Mouse (Mus musculus) heart, postnatal 14 days (tissue): ENCODE measurements around the gene Vps13d. TPM values are rescaled to one million over a fixed set of nuclear protein-coding genes. Genes with fewer than 3 reads are reported as not detected.
A peak's percentile ranks its signal among the peaks of the same experiment; 100 is the strongest.

ENCODE experiments used
- DNase-seq, 2 experiments: peaks; one replicate each; pipeline ENCODE4 v3.0.0; 2021 to 2022
- intact Hi-C: fragments of 180-260 bp; cut with DNase I; formaldehyde crosslinking; loops from one replicate; pipeline ENCODE4 v1.15.1; 2025
- total RNA-seq, 2 experiments: library from RNA; stranded (reverse); gene quantifications; 2 replicates each; pipeline ENCODE4 v1.2.3; 2021

The Vps13d gene
- total RNA-seq, 2 experiments from 2014 or later, result 72.5 to 74.9 TPM

DNA sequence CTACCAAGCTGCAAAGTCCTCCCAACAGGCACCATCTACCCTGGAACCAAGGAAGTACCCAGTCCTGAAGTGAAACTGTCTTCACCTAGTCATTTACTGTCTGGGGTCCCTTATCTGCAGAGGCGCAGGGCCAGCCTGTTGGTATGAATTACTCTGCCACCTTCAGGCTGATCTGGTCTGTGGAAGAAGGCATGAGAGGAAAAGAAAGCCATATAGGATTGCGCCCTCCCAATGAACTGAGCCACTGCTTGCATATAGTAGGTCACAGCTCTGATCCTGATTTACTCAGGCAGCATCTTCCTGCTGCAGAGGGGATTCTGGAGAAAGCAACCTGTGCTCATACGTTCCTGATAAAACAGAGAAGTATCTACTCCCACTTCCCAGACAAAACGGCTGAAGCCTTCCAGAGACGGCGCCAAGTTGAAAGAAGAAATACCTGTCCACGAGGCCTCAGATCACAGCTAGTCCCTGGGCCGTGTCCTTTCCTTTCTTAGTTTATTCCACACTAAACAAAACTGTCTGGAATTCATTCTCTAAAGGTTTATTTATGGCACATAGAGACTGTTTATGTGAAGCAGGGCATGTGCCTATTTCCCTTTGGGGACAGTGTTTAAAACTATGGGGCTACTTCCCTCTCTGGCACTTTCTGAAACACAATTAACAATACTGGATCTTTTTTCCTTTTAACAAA is 144.1 kb downstream of the Vps13d start:
- intact Hi-C loops, result no loop called here
- peak in 1 of 2 experiments; percentile 35 for DNase-seq

DNA sequence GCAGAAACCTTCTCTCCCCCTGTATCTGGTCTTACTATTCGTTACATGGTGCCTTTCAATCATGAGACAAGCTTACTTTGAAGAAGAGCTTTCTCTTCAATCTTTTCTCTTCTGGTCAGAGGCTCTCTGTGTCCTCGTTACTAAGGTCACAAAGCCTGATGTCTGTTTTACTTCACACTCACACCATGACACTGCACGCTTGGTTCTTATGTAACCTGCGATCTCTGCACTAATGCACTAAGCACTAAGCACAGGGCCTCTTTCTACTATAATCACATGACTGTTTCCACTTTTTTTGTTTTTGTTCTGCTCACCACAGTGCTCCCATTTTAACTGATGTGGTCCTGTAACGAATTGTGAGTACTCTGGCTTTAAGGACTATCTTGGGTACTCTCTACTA is 146.8 kb downstream of the Vps13d start:
- intact Hi-C loops, result no loop called here
- DNase-seq, result no peak

GRCm38 (mm10) chr4:145046032-145046401 is 148.8 kb downstream of the Vps13d start:
- DNase-seq, result no peak

GRCm38 (mm10) chr4:145045312-145046031 is 149.3 kb downstream of the Vps13d start:
- DNase-seq, result no peak
- intact Hi-C loops, result no loop called here

More at GRCm38 (mm10) chr4:145046032-145046401, 148.8 kb downstream of the Vps13d start:
- intact Hi-C loops, result no loop called here

DNA sequence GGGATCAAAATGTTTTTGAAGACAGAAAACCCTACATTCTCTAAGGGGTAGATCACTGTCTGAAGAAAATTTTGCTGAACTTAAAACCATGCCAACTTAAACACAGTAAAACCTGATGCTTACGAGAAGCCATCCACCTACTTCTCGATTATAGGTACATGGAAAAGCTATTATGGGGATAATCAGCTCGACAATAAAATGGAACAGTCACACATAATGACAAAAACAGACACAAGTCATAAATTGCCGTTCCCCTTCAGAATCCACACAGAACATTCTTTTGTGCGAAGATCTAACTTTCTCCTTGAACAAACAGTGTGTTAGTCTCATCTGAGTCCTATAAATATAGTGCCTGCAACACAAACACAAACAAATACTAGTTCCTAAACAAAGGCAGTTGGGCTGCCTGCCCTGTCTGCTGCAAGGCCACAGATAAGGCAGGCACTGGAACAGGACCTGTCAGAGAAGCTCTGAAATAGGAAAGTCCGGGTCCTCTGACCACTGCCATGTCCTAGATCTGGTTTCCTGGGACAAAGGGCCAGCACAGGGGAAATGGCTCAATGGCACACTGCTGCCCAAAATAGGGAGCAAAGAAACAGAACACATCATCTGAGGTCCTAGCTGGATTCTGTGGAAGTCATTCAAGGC is 153.5 kb downstream of the Vps13d start:
- intact Hi-C loops, result loop anchor here (5.0 kb wide), 1 partner anchor 59 kb away; no protein-coding TSS in a partner anchor
- peak; percentile 36 to 44 for DNase-seq

GRCm38 (mm10) chr4:145037631-145038416 is 157.0 kb downstream of the Vps13d start:
- DNase-seq, result no peak
- intact Hi-C loops, result no loop called here

- no peak for DNase-seq
- intact Hi-C loops, result no loop called here
Observed at GRCm38 (mm10) chr4:145037006-145037405, 157.8 kb downstream of the Vps13d start.

- no peak for DNase-seq
- intact Hi-C loops, result no loop called here
Observed at GRCm38 (mm10) chr4:145035450-145035849, 159.4 kb downstream of the Vps13d start.

DNA sequence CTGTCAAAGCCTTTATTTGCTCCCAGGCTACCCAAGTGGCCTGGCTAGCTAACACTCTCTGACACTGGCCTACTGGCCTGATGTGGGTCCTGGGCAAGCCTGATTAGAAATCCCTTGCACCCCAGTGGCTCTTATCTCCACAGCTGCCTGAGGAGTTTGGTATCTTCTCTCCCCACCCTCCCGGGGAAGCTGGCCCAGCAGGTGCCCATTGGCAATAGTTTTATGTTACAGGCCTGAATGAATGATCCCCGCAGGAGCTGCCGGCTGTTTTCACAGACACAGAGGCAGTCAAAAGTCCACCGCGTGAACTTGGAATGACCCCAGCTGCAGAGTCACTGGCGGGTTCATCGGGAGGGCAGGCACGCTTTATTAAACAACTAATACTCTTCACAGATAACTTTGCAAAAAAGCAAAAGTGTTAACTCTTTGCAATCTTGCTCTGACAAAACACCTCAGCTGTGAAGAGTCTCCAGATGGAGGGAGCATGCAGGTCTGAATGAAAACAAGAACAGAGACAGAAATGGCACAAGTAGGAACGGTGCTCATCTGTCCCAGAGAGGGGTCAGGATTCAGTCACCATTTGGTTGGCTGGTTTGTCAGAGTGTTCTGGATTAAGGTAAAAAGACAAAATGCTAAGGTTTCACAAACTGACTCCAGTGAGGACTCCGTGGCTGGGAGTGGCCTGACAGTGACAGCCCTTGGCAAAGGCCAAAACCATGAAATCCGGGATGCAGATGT is 160.1 kb downstream of the Vps13d start:
- intact Hi-C loops, result no loop called here
- DNase-seq, result peak in 1 of 2 experiments; percentile 65

DNA sequence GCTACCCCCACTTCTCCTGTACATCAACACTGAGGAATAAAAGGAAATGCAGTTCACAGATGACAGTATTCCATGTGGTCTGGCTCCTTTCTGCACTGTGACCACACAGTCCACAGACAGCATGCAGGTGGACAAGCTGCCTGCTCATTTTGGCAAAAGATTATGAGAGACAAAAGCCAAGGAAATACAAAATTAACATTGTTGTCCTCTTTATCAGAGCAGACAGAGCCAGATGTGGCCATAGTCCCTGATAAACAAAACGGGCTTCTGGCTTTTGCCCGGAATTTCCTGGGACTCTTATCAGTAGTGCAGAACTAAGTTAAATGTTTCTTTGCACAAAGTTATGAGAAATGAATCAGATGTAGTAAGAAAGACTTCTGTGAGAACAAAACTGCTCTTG is 161.4 kb downstream of the Vps13d start:
- intact Hi-C loops, result no loop called here
- DNase-seq, result no peak

GRCm38 (mm10) chr4:145032637-145033036 is 162.2 kb downstream of the Vps13d start:
- no peak for DNase-seq
- intact Hi-C loops, result no loop called here

GRCm38 (mm10) chr4:145031510-145031909 is 163.3 kb downstream of the Vps13d start:
- no peak for DNase-seq
- intact Hi-C loops, result no loop called here

DNA sequence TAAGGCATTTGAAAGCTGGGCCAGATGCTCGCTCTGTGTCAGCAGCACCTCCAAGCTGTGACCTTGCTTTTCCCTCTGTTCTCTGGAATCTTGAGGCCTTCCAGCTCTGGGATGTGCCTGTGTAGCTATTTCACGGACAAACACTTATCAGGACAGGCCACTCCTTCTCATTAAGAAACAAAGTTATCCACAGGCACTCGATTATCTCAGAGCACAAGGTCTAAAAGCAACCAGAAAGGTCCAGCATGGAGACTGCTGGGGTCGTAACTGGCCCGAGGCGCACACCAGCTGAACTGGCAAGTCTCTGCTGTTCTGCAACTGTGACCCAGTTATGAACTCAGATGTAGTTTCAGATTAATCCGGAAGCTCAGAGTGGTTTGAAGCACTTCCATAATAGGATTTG is 168.4 kb downstream of the Vps13d start:
- peak in 1 of 2 experiments; percentile 40 for DNase-seq

DNA sequence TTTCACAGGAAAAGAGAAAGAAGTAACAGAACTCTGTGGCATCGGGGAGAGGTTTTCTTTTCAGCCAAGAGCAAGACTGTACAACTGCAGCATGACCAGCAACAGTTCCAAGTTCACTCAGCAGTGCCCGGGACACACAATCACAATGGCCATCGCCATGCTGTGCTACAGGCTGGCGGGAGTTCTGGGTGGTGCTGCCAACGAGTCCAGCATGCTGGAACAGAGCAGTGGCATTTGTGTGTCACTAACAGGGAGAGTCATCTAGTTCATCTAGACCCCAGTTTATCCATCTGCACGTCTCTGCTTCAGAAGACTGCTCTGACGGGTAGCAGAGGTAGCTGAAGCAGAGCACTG is 169.4 kb downstream of the Vps13d start:
- DNase-seq, result peak; percentile 54 to 55
- intact Hi-C loops, result no loop called here

More for the DNA sequence above, 168.4 kb downstream of the Vps13d start:
- intact Hi-C loops, result no loop called here

DNA sequence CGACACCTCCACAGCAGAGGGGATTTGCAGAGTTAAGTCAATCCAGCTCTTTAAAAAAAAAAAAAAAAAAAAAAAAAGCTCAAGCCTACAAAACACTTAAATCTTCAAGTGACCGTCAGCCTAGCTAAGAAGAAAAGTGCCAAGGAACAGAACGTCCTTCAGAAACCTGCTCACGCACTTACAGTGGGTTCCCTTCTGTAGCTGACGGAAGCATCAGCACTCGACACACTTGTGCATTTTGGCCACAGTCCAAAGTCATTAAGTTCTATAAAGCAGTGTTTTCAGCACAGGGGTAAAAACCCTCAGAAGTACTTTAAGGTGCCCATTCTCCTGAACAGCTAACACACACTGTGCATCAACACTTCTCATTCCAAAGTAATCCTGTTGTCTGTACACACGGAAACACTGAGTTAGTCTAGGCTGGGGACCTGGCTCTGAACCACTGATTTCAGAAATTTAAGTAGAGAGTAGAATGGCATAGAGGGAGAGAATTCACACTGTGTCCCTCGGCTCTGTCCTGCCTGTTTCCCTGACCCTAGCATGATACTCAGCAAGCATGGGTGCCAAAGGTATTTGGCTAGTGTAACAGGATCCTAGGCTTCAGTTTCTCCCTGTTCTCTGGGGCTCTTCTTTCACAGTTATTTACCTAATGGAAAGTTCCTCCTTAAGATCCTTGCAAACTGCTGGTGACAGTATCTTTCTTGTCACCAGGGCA is 170.0 kb downstream of the Vps13d start:
- DNase-seq, result no peak
- intact Hi-C loops, result no loop called here

DNA sequence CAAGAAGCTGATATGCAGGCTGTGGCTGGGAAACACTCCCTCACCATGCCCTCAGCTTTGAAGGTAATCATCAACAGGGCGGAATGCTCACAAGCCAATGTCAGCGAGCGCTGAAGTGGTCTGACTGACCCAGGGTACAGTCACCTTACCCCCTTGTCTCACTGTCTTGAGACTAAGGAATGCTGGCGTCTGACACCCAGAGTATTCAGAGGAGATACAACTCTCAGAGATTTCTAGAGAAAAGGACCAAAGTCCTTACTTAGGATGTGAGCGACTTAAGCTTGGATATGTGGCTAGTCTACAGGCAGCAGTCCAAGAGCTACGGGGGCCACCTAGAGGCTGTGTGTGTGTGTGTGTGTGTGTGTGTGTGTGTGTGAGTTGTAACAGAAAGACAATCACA is 170.9 kb downstream of the Vps13d start:
- no peak for DNase-seq
- intact Hi-C loops, result no loop called here

DNA sequence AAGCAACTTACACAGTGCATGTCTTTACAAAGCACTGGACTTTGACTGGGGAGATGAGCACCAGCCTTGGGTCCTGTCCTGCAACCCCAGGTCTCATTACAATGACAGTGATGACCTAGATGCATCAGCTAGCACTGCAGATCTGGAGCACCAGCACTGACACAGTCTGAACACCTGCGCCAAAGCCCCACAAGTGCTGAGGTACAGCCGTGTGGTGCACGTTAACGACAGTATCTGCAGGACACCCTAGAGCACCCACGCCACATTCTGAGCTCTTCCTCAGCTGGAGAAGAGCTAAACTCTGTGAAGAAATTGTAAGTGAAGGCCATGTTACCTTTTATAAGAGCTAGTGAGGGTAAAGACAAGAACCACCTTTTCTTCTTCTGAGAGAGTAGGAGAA is 172.0 kb downstream of the Vps13d start:
- intact Hi-C loops, result no loop called here
- no peak for DNase-seq

- DNase-seq, result no peak
- intact Hi-C loops, result no loop called here
Observed at GRCm38 (mm10) chr4:145022211-145022610, 172.6 kb downstream of the Vps13d start.

GRCm38 (mm10) chr4:145020383-145020782 is 174.4 kb downstream of the Vps13d start:
- intact Hi-C loops, result no loop called here
- no peak for DNase-seq
